Mouse (Mus musculus): Measurements from ENCODE around the gene Znfx1. TPM values are rescaled to one million over a fixed set of nuclear protein-coding genes. Genes with fewer than 3 reads are reported as not detected.

Gene Znfx1
- polyA plus RNA-seq, 2 experiments: 6.7 to 7.7 TPM

- Histone ChIP-seq H3K27ac (no peak overlapping the region), H3K9ac (replicated peaks) (no peak overlapping the region), H3K4me1 (replicated peaks; ENCODE audit: control insufficient read depth in 2 of 2, insufficient read depth in 2 of 2, low read length in 1 of 2) (no peaks in the 10 kb centered on the region), H3K27me3 (ENCODE audit: control insufficient read depth, insufficient read depth, low read length) (no peaks in the 10 kb centered on the region), H3K36me3 (replicated peaks; ENCODE audit: control insufficient read depth, insufficient read depth, low read depth) (no peaks in the 10 kb centered on the region), H3K4me2 (ENCODE audit: low read depth) (no peak overlapping the region), H3K4me3 (ENCODE audit: insufficient read depth in 1 of 2, low read depth in 2 of 2, low read length in 2 of 2) (no peak overlapping the region), H3K9me3 (ENCODE audit: control insufficient read depth, low read length) (no peaks in the 10 kb centered on the region)
- 50% methylated on average over 11 of the region's 11 CpGs for WGBS (ENCODE audit: insufficient replicate concordance)
- ATAC-seq (ENCODE audit: insufficient read depth): no peak
- TF ChIP-seq EP300 (IDR thresholded peaks at IDR 0.05; ENCODE audit: low read depth): no peak
- TF ChIP-seq CTCF (IDR thresholded peaks at IDR 0.05; ENCODE audit: low read depth): no peak
- no peak for DNase-seq (ENCODE audit: low read depth in 3 of 3, low spot score in 3 of 3)
Measured at GRCm38 (mm10) chr2:167086092-167086491, 23.3 kb upstream of the Znfx1 start.

- 6% methylated on average over 4 of the region's 4 CpGs for WGBS (ENCODE audit: insufficient replicate concordance)
- Histone ChIP-seq H3K9me3 (ENCODE audit: control insufficient read depth, low read length) (no peaks in the 10 kb centered on the region), H3K4me3 (ENCODE audit: insufficient read depth in 1 of 2, low read depth in 2 of 2, low read length in 2 of 2) (no peak overlapping the region), H3K4me2 (ENCODE audit: low read depth) (no peak overlapping the region), H3K4me1 (replicated peaks; ENCODE audit: control insufficient read depth in 2 of 2, insufficient read depth in 2 of 2, low read length in 1 of 2) (no peaks in the 10 kb centered on the region), H3K27me3 (ENCODE audit: control insufficient read depth, insufficient read depth, low read length) (no peaks in the 10 kb centered on the region), H3K36me3 (replicated peaks; ENCODE audit: control insufficient read depth, insufficient read depth, low read depth) (no peaks in the 10 kb centered on the region), H3K9ac (replicated peaks) (no peak overlapping the region), H3K27ac (no peak overlapping the region)
- no peak for DNase-seq (ENCODE audit: low read depth in 3 of 3, low spot score in 3 of 3)
- ATAC-seq (ENCODE audit: insufficient read depth): no peak
- TF ChIP-seq EP300 (IDR thresholded peaks at IDR 0.05; ENCODE audit: low read depth): no peak
- no peak for TF ChIP-seq CTCF (IDR thresholded peaks at IDR 0.05; ENCODE audit: low read depth)
Measured at GRCm38 (mm10) chr2:167081639-167082038, 18.8 kb upstream of the Znfx1 start.

- no peak for ATAC-seq (ENCODE audit: insufficient read depth)
- Histone ChIP-seq H3K27ac (no peak overlapping the region), H3K36me3 (replicated peaks; ENCODE audit: control insufficient read depth, insufficient read depth, low read depth) (no peaks in the 10 kb centered on the region), H3K27me3 (ENCODE audit: control insufficient read depth, insufficient read depth, low read length) (no peaks in the 10 kb centered on the region), H3K9me3 (ENCODE audit: control insufficient read depth, low read length) (no peaks in the 10 kb centered on the region), H3K4me3 (ENCODE audit: insufficient read depth in 1 of 2, low read depth in 2 of 2, low read length in 2 of 2) (no peak overlapping the region), H3K4me2 (ENCODE audit: low read depth) (no peak overlapping the region), H3K4me1 (replicated peaks; ENCODE audit: control insufficient read depth in 2 of 2, insufficient read depth in 2 of 2, low read length in 1 of 2) (no peaks in the 10 kb centered on the region), H3K9ac (replicated peaks) (no peak overlapping the region)
- DNase-seq (ENCODE audit: low read depth in 3 of 3, low spot score in 3 of 3): no peak
- 46% methylated on average over 6 of the region's 6 CpGs for WGBS (ENCODE audit: insufficient replicate concordance)
- TF ChIP-seq CTCF (IDR thresholded peaks at IDR 0.05; ENCODE audit: low read depth): no peak
- TF ChIP-seq EP300 (IDR thresholded peaks at IDR 0.05; ENCODE audit: low read depth): no peak
Measured at GRCm38 (mm10) chr2:167081135-167081534, 18.3 kb upstream of the Znfx1 start.

GRCm38 (mm10) chr2:167080387-167080786 lies 17.6 kb upstream of the Znfx1 start:
- no peak overlapping the region for H3K9ac ChIP-seq (replicated peaks)
- H3K4me1 ChIP-seq (replicated peaks; ENCODE audit: control insufficient read depth in 2 of 2, insufficient read depth in 2 of 2, low read length in 1 of 2): no peaks in the 10 kb centered on the region
- no peaks in the 10 kb centered on the region for H3K36me3 ChIP-seq (replicated peaks; ENCODE audit: control insufficient read depth, insufficient read depth, low read depth)
- no peak overlapping the region for H3K27ac ChIP-seq
- no peak for TF ChIP-seq EP300 (IDR thresholded peaks at IDR 0.05; ENCODE audit: low read depth)
- no peak overlapping the region for H3K4me2 ChIP-seq (ENCODE audit: low read depth)
- no peak for DNase-seq (ENCODE audit: low read depth in 3 of 3, low spot score in 3 of 3)
- H3K27me3 ChIP-seq (ENCODE audit: control insufficient read depth, insufficient read depth, low read length): no peaks in the 10 kb centered on the region
- 59% methylated on average over 3 of the region's 3 CpGs for WGBS (ENCODE audit: insufficient replicate concordance)
- H3K9me3 ChIP-seq (ENCODE audit: control insufficient read depth, low read length): no peaks in the 10 kb centered on the region
- H3K4me3 ChIP-seq (ENCODE audit: insufficient read depth in 1 of 2, low read depth in 2 of 2, low read length in 2 of 2): no peak overlapping the region
- no peak for ATAC-seq (ENCODE audit: insufficient read depth)

- WGBS (ENCODE audit: insufficient replicate concordance): 68% methylated on average over 18 of the region's 18 CpGs
- no peak for ATAC-seq (ENCODE audit: insufficient read depth)
- no peaks in the 10 kb centered on the region for H3K4me1 ChIP-seq (replicated peaks; ENCODE audit: control insufficient read depth in 2 of 2, insufficient read depth in 2 of 2, low read length in 1 of 2)
- no peak for TF ChIP-seq CTCF (IDR thresholded peaks at IDR 0.05; ENCODE audit: low read depth)
- TF ChIP-seq EP300 (IDR thresholded peaks at IDR 0.05; ENCODE audit: low read depth): no peak
- no peaks in the 10 kb centered on the region for H3K36me3 ChIP-seq (replicated peaks; ENCODE audit: control insufficient read depth, insufficient read depth, low read depth)
- no peaks in the 10 kb centered on the region for H3K9me3 ChIP-seq (ENCODE audit: control insufficient read depth, low read length)
- H3K4me2 ChIP-seq (ENCODE audit: low read depth): no peak overlapping the region
- no peak overlapping the region for H3K27ac ChIP-seq
- DNase-seq (ENCODE audit: low read depth in 3 of 3, low spot score in 3 of 3): no peak
- H3K9ac ChIP-seq (replicated peaks): no peak overlapping the region
- H3K4me3 ChIP-seq (ENCODE audit: insufficient read depth in 1 of 2, low read depth in 2 of 2, low read length in 2 of 2): no peak overlapping the region
- no peaks in the 10 kb centered on the region for H3K27me3 ChIP-seq (ENCODE audit: control insufficient read depth, insufficient read depth, low read length)
Measured at GRCm38 (mm10) chr2:167079535-167080257, 16.9 kb upstream of the Znfx1 start.

Data from liver, embryonic 14.5 days (tissue).